Mouse (Mus musculus): Measurements from ENCODE around the gene Nfic.

Nfic gene

DNA sequence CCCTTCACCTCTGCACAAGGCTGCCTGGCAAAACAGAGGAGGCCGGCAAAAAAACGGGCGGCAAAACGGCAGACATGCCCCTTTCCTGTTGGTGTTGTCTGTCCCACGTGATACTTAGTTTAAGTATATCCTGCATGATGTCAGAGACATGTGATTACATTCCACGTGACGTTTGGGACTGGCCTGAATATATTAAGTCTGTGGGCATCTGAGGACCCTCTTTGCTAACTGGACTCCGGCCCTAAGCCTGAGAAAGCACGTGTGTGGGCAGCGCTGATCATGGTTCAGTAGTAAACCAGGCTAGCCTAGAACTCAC lies 54.3 kb downstream of the Nfic start:
- no peak for DNase-seq

DNA sequence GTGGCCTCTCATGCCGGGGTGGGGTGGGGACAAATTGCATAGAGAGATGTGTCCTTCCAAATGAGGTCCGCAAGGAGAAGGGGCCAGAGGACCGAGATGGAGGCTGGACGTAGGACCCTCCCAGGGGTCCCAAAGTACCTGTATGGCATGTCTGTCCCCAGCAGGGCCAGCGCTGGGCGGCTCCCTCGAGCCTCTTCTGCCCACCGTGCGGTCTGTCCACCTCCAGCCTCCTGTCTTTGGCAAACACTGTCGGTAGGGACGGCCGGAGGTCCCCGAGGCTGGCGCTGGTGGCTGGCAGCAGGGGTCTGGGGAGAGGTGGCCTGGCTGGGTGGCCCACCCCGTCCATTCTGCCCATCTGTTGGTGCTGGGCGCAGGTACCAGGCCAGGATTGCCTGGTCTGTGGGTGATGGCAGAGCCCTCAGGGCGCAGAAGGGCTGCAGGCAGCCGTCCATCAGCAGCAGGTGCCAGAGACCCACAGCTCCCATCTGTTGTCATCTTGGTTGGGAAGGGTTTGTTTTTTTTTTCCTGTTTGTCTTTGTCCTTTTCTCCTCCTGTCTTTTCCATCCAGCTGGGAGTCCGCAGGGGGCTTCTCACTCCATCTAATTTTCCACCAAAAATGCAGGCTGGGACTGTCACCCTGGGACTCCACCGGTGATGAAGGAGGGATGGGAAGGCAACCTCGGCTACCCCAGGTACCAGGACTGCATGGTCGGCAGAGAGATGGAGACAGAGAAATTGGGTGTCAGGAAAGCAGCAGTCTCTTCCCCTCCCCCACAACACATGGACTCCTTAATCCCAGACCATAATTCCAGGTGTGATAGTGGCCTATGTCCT lies 54.8 kb downstream of the Nfic start:
- no peak for DNase-seq

DNA sequence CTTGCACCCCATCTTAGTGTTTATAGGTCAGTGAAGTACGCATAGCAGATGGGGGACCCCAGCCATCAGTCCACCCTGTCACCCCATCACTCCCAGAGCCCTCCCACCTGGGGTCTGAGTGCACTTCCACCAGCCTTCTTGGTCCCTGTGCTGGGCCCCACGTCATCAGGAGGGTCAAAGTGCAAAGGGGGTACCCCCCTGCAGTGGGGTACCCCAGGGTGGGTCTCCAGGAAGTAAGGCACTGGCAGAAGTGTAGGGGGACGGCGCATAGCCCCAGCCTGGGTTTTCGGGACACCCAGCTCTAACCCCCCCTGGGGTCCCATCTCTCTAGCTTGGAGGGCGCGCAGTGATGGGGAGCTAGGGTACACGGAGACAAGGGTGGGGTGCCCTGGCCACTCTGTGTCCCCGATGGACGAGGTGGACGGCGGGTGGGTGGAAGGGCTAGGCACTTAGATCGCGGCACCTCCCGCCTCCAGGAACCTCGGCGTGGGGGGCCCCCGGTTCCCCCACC lies 55.6 kb downstream of the Nfic start:
- DNase-seq, result no peak

DNA sequence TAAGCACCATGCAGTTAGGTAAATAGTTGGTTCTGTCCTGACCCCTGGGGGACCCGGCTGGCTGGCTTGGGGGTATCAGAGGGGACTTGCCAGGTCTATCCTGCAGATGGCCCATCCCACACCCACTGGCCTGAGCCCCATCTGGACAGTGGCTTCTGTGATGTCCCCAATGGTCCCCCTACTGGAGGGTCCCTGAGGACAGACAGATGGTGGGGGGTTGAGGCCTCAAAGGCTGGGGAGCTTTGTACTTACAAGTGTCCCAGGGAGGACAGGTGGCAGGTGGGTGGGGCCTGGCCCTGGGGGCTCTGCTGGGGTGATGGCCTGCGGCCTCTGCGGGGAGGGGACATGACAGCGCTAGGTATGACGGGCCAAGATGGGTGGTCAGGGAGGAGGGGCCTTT lies 56.1 kb downstream of the Nfic start:
- DNase-seq, result no peak

DNA sequence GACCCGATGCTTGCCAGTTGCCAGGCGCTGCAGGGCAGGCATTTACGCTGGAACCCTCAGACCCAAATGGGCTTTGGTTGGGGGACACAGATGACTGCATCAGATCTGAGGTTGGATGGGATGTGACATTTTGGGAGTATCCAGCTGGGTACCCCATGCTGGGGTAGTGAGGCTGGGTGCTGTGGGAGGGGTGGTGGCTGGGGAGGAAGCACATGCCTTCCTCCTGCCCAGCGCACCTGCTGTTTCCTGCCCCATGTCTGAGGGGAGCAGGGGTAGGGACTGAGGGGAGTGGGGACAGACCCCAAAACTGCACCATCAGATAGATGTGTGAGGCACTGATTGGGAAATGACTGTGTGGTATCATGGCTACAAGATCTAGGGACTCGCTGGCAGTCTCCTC lies 58.7 kb downstream of the Nfic start:
- DNase-seq, result no peak

DNA sequence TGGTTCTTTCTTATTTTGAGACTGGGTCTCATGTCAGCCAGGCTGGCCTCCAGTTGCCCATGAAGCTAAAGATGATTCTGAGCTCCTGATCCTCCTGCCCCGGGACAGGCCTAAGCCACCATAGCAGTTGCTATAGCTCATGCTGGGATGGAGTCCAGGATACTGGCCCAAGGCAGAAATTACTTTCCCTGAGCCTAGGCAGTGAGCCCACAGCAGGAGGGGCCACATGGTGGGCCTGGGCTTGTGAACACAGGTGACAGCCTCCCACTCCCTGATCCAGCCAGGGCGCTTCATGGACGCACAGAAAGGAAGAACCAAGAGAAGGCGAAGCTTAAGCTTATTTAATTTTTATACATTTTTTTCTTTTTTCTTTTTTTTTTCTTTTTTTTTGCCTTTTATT lies 59.6 kb downstream of the Nfic start:
- DNase-seq, result no peak

DNA sequence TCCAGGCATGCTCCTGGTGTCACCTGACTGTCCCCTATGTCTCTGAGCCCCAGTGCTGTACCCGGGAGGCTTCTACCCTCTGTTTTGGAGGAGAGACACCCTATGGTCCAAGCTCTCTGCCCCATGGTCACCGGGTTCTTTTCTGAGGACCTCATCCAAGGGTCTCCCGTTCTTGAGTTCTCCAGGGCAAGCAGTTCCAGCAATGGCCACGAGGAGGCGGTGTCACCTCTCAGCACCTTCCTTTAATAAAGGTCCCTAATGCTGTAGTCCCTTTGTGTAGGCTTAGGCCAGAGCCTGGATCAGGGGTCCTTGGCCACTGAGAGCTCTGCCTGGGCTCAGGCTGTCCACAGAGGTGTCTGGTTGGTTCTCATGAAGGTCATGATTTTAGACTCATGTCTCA lies 60.3 kb downstream of the Nfic start:
- peak; percentile 77 to 85 for DNase-seq

DNA sequence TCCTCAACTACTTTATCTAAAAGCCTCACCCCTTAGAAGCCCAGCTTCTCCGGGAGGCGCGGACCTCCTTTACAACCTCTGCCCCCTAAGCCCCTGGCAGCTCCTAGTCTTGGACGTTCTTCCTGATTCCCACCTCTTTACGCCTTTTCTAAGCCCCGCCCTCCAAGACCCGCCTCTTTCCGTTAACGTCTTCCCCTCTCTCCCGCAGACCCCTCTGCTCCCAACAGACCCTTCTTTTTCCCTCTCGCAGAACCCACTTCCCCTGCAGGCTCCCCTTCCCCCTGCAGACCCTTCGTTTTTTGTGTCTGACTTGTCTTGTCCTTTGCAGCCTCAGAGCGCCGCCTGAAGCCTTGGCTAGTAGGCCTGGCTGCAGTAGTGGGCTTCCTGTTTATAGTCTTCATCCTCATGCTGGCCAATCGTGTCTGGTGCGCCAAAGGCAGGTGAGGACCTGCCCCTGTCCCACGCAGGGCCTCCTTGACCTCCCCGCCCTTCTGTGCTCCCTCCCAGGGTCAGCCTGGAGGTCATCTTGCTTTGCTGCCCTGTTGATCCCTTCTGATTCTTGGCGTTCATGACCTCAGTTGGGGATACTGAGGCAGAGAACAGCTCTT lies 61.9 kb downstream of the Nfic start:
- peak in 1 of 2 experiments; percentile 62 for DNase-seq

DNA sequence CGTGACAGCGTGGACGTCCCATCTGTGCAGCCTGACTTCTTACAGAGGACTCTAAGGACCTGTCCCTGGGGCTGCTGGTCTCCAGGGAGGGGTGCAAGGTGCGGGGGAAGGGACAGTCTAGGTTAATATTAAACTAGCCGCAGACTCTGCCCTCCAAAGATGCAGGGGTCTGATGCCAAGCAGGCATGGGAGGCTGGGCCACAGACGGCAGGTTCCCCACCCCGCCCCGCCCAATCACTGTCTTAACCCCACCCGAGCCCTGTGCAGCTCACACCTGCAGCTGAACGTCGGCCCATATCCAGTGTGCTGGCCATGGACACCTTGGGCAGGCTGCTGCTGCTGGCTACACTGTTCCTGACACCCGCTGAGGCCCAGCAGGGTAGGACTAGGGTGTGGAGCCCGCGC lies 62.7 kb downstream of the Nfic start, which contains the start of gene Smim24:
Gene Smim24, plus strand, starts transcription at position 271 of the 405 bp plus-strand sequence.
- no peak for DNase-seq

DNA sequence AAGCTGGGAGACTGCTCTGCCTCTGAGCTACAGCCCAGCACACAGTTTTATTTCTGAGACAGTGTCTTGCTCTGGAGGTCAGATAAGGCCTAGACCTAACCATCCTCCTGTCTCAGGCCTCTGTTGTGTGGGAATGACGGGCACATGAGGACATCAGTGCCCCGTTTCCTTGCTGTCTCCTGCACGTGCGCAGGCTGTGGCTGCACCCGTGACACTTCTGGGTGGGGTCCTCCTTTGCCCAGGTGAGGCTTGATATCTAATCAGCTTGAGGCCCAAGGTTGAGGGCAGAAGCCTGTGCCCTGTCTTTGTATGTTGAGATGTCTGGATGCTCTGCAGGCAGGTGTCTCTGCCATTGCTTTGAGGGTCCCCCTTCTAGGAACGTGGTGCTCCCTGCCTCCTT lies 63.2 kb downstream of the Nfic start:
- no peak for DNase-seq

DNA sequence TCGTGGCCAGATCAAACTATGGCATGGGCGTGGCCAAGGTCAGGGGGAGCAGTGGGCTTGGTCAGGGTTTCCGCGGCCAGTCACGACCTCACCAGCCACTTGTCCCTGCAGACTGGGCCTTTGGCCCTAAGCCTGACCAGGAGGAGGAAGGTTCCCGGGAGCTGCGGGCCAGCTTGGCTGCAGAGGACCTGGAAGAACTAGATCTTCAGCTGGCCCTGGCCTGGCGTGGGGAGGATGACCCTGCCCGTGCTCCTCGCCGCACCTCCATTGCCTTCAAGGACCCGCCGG lies 64.8 kb downstream of the Nfic start:
- no peak for DNase-seq

DNA sequence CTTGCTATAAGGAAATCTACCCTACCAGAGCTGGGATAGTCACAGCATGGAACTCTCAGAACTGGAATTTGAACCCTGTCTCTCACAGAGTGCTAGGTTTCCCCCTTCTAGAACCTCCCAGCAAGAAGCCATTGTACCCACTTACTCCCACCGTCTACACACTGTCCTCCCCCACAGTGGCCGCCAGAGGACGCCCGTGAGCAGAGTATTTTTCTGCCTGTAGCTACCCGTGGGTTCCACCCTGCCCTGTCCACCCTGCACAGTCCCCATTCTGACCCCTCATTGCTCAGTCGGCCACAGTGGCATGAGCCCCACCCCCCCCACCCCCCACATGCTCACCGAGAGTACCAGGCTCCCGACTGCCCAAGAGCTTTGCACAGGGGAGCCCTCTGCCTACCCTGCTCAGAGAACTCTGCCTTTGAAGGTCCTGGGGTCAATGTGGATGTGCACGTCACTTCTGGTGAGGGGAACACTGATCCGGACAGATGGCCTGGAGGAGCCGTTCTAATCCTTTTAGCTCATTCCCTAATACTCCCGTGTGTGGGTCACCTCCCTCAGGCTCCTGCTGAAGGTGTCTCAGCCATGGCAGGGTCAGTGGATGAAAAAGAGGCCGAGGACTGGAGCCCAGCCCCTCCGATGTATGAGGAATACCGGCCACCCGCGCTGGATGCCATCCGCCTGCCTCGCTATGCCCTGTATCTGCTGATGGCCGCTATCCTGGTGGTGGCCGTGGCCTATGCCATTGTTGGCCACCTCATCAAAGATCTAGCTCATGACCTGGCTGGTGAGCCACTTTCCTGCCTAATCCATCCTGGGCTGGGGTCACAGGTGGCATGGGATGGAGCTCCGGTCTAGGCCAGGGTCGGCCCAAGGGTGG lies 65.4 kb downstream of the Nfic start:
- DNase-seq, result peak; percentile 80 to 86

DNA sequence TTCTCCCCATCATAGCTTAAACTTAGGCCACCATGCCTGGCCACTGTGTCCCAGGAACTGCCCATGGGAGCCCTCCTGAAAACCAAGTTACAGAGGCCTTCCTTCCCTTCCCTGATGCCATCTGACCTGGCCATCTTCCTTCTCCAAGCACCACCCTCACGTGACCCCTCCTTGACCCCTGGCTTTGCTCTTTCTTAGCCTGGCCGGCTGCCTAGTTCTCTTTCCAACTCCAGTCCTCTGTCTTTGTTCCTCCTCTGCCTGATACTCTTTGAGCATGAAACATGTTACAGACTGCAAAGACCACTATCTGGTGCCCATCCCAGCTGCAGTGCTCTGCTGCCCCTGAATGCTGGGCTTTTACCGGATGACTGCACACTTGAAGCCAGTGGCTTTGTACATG lies 66.1 kb downstream of the Nfic start:
- peak in 1 of 2 experiments; percentile 49 for DNase-seq

DNA sequence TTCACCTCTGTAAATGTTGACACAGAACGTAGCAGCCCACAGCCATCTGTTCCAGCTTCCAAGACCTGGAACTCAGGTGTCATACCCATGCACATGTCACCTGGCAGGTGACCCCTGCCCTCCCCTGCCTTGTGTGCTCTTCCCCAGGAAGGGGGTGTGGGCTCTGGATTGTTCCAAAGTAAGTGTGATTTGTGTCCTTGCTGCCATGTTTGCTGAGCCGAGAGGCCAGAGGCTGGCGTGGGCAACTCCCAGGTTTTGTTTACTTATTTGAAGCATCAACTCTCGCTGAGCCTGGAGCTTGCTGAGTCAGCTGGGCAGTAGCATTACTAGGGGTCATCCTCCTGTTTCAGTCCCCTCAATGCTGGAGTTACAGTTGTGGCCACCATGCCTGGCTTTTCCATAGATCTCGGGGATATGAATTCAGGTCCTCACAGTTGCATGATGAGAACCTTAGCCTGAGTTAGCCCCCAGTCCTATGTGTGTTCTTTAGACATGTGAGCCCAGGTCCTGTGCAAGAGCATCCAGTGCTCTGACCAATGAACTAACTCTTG lies 66.9 kb downstream of the Nfic start, which contains the start of gene Gm48552:
Gene Gm48552, plus strand, starts transcription at position 501 of the 551 bp plus-strand sequence.
- no peak for DNase-seq

DNA sequence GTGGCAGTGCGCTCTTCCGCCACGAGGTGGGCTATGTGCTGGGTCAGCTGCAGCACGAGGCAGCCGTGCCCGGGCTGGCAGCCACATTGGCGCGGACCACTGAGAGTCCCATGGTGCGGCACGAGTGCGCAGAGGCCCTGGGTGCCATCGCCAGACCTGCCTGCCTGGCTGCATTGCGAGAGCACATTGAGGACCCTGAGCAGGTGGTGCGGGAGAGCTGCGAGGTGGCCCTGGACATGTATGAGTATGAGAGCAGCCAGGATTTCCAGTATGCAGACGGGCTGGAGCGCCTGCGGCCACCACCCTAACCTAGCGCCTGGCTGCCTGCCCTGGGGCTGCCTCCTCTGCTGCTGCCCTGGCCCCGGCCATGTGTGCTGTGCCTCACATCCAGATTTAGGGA lies 67.7 kb downstream of the Nfic start:
- no peak for DNase-seq

DNA sequence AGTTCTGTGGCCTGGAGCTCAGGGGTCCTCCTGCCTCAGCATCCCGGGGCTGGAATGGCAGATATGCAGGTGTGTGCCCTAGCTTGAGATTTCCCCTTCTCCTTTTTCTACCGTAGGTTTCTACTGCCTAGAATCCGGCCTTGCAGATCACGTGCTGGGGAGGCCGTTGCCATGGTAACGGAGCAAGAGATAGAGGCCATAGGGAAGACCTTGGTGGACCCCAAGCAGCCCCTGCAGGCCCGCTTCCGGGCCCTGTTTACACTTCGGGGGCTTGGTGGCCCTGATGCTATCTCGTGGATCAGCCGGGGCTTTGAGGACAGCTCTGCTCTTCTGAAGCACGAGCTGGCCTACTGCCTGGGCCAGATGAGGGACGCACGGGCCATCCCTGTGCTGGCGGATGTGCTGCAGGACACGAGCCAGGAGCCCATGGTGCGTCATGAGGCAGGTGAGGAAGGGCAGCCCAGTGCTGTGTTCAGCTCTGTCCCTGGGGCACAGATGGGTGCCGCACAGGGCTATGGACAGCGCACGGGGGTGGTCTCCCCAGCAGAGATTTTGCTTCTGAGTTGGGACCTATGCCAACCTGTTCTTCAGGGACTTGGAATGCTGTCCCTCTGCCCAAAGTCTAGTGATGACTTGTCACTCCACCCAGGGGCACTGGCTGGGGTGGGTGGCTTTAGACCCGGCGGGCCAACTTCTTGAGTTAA lies 69.7 kb downstream of the Nfic start:
- no peak for DNase-seq

DNA sequence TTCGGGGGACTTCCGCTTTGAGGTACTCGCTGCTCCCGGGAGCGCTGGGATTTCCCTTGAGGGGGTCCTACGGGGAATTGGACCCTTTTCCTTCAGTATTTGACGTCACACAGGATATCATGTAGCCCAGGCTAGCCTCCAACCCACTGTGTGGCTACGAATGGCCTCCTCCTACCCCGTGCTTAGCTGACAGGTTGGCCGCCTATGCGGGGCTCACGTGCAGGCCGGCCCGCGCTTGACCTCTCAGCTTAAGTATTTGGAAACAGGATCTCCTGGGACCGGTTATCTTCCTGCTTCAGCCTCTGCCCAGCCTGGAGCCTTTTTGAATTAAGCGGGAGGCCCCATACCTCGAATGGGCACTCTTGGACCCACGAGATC lies 70.8 kb downstream of the Nfic start:
- no peak for DNase-seq

DNA sequence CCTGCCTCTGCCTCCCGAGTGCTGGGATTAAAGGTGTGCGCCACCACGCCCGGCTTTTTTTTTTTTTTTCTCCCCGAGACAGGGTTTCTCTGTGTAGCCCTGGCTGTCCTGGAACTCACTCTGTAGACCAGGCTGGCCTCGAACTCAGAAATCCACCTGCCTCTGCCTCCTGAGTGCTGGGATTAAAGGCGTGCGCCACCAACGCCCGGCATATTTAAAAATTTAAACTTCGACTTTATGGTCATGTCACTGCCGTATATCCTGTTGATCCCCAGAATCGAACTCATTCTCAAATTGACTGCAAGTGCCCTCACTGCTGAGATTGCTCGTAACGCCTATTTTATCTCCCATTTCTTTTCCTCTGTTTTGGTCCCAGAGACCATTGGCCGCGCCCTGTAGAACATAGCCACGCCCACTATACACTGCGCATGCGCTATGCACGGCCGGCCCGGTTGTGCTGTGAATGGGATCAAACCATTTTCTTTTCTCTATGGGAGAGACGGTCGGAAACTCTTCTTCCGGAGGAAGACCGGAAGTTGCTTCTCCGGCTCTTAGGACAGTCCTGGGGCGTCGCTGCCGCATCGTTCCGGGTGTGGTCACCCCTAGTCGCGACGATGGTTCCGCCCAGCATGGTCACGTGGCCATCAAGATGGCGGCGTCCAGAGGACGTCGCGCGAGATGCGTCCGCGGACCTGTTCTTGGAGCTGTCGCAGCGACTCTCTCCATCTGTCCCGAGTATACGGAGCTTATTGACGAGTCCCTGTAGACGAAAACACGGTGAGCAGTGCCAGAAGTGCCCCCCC lies 71.4 kb downstream of the Nfic start, which contains the start of the genes Dohh and Gm48551:
Gene Dohh, plus strand, starts transcription at position 627 of the 803 bp plus-strand sequence.
Gene Gm48551, plus strand, starts transcription at position 665 of the 803 bp plus-strand sequence.
- peak; percentile 98 to 99 for DNase-seq

DNA sequence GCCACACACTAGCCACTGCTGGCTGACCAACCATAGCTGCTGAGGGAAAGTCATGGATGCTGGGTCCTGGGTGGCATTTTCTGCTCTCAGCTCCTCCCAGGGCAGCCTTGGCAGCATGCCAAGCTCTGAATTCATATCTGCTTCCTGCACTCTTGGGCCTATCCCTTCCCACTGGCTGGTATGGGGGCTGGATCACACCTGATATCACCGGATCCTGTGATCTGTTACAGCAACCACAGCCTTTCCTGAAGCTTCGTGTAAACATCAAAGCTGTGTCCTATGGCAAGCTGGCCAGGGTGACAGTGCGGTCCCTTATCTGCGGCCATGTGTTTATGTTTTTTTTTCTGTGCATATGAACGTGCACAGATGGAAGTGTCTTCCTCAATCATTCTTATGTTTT lies 73.4 kb downstream of the Nfic start:
- peak; percentile 73 to 84 for DNase-seq

DNA sequence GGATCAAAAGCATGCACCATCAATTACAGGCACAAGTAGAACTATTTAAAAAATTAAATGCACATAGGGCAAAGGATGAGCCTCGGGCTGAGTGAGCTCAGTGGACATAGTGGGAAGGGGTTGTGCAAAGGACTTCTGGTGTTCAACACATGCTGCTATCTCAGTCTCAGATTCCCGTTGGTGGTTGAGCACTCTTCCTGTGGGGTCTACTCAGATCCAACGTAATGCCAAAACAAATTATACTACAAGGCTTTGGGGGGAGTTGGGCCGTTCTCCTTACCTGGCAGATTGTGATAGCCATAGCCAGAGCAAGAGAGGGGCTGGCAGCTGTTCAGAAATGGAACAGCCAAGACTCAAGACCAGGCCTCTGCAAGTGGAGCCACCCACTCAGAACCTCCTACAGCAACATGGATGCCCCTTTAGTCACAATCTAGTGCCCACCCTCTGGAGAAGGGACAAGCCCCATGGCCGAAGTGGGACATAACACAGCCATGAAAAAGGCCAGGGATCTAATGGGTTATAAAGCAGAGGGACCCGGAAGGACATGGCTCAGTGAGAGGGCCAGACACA lies 75.5 kb downstream of the Nfic start:
- DNase-seq, result no peak

DNA sequence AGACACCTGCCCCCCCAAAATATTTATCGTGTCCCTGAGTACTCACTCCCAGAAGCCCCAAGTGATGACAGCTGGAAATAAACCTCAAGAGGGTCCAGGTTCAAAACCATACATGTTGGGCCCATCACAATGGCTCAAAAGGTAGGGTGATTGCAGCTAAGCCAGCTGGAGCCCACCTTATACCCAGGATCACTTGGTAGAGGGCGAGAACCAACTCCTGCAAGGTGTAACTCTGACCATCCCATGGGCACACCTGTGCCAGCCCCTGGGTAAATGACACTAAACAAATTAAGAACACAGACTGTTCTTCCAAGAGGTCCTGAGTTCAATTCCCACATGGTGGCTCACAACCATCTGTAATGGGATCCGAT lies 76.3 kb downstream of the Nfic start:
- DNase-seq, result no peak
